Mouse (Mus musculus): ENCODE measurements around the gene Sept9.

- TF ChIP-seq CTCF (IDR thresholded peaks at IDR 0.05) (no peak), EP300 (IDR thresholded peaks at IDR 0.05) (no peak)
Observed at GRCm38 (mm10) chr11:117395228-117395627, 195.8 kb downstream of the Sept9 start.
